Mouse (Mus musculus) testis, adult 2 months (tissue): Measurements from ENCODE around the gene Olfr124.

ENCODE experiments used
- CTCF ChIP-seq: fragments of 200-500 bp; IDR thresholded peaks from 2 replicates; pipeline ENCODE4 v1.5.1; 2012; ENCODE audit warnings: low read depth, mild to moderate bottlenecking, inconsistent platforms, low read length, moderate library complexity; ENCODE audit not compliant: control insufficient read depth, insufficient read depth, insufficient replicate concordance
- POLR2A ChIP-seq: fragments of 200-500 bp; IDR thresholded peaks from 2 replicates; pipeline ENCODE4 v1.6.1; 2012; ENCODE audit warnings: low read depth, mild to moderate bottlenecking, inconsistent platforms, low read length, moderate library complexity; ENCODE audit not compliant: control insufficient read depth

- TF ChIP-seq POLR2A = no peak
- no peak for TF ChIP-seq CTCF
Observed at GRCm38 (mm10) chr17:37847183-37847582, 47.5 kb downstream of the Olfr124 start, which contains the start of gene Olfr126.
